Mouse (Mus musculus) stomach, postnatal 0 days (tissue): ENCODE measurements around the gene Ric8b.

Experiments used
- CTCF ChIP-seq: IDR thresholded peaks from 2 replicates; pipeline ENCODE4 v1.5.1; 2016; ENCODE audit warnings: antibody characterized with exemption, low read depth, mild to moderate bottlenecking, moderate library complexity
- EP300 ChIP-seq: optimal IDR thresholded peaks from 2 replicates; pipeline ENCODE3; 2016; ENCODE audit warnings: antibody characterized with exemption

GRCm38 (mm10) chr10:84968852-84969704 is 51.7 kb downstream of the Ric8b start:
- TF ChIP-seq CTCF = peak; percentile 28; the same call in 1 of the 2 replicates
- TF ChIP-seq EP300 = no peak
